Mouse (Mus musculus) MEL (cell line): ENCODE results near the gene Spdye4a.

Source experiments
- CHD2 ChIP-seq: IDR thresholded peaks from 2 replicates; pipeline ENCODE4 v1.6.1; 2011; ENCODE audit warnings: low read length, improper control_type of control experiment
- CTCF ChIP-seq, 3 experiments: IDR thresholded peaks in 2 of 3; conservative IDR thresholded peaks in 1 of 3; 2 replicates each; pipeline ENCODE4 v1.5.1; 2011 to 2012; ENCODE audit warnings: low read length in 3 of 3, low read depth in 2 of 3, mild to moderate bottlenecking in 2 of 3, improper control_type of control experiment in 1 of 3, inconsistent platforms in 1 of 3, mixed read lengths in 1 of 3, moderate library complexity in 1 of 3; ENCODE audit not compliant: control insufficient read depth in 1 of 3, insufficient read depth in 1 of 3, poor library complexity in 1 of 3, severe bottlenecking in 1 of 3
- E2F4 ChIP-seq: IDR thresholded peaks from 2 replicates; pipeline ENCODE4 v1.6.1; 2011; ENCODE audit warnings: low read depth, low read length, improper control_type of control experiment, borderline replicate concordance
- EP300 ChIP-seq, 2 experiments: IDR thresholded peaks; 2 replicates each; pipeline ENCODE4 v1.6.1; 2011; ENCODE audit warnings: improper control_type of control experiment in 2 of 2, low read length in 2 of 2, low read depth in 1 of 2, mild to moderate bottlenecking in 1 of 2
- GABPA ChIP-seq: IDR thresholded peaks from 2 replicates; pipeline ENCODE4 v1.6.1; 2012; ENCODE audit warnings: low read depth, mild to moderate bottlenecking, inconsistent platforms, low read length, improper control_type of control experiment, moderate library complexity
- POLR2A ChIP-seq, 2 experiments: IDR thresholded peaks; 2 replicates each; pipeline ENCODE4 v1.6.1; 2011 to 2012; ENCODE audit warnings: low read length in 2 of 2, mild to moderate bottlenecking in 2 of 2, control low read depth in 1 of 2, improper control_type of control experiment in 1 of 2, low read depth in 1 of 2, moderate library complexity in 1 of 2; ENCODE audit not compliant: control insufficient read depth in 1 of 2, insufficient read depth in 1 of 2, poor library complexity in 1 of 2
- POLR2AphosphoS5 ChIP-seq: IDR thresholded peaks from 2 replicates; pipeline ENCODE4 v1.6.1; 2012; ENCODE audit warnings: low read depth, borderline replicate concordance, mild to moderate bottlenecking, inconsistent platforms, low read length, moderate library complexity, mixed read lengths
- SIN3A ChIP-seq: IDR thresholded peaks from 2 replicates; pipeline ENCODE4 v1.6.1; 2012; ENCODE audit warnings: low read length, improper control_type of control experiment, inconsistent platforms
- SMC3 ChIP-seq: IDR thresholded peaks from 2 replicates; pipeline ENCODE4 v1.6.1; 2011; ENCODE audit warnings: low read depth, low read length, improper control_type of control experiment
- TCF12 ChIP-seq: IDR thresholded peaks from 2 replicates; pipeline ENCODE4 v1.6.1; 2014; ENCODE audit warnings: low read depth, mild to moderate bottlenecking, inconsistent platforms, low read length, improper control_type of control experiment, moderate library complexity
- USF1 ChIP-seq: IDR thresholded peaks from 2 replicates; pipeline ENCODE4 v1.6.1; 2014; ENCODE audit warnings: low read depth, mild to moderate bottlenecking, inconsistent platforms, low read length, improper control_type of control experiment, moderate library complexity
- ZKSCAN1 ChIP-seq: IDR thresholded peaks from 2 replicates; pipeline ENCODE4 v1.6.1; 2012; ENCODE audit warnings: low read depth, mild to moderate bottlenecking, inconsistent platforms, low read length, improper control_type of control experiment, moderate library complexity

- TF ChIP-seq USF1 (no peak), CTCF (IDR thresholded peaks at IDR 0.05 in 2 of 3, conservative IDR thresholded peaks at IDR 0.05 in 1 of 3; ENCODE audit: control insufficient read depth in 1 of 3, insufficient read depth in 1 of 3, low read depth in 2 of 3, low read length in 3 of 3, poor library complexity in 1 of 3, severe bottlenecking in 1 of 3) (no peak), POLR2A (IDR thresholded peaks at IDR 0.05; ENCODE audit: control insufficient read depth in 1 of 2, insufficient read depth in 1 of 2, low read depth in 1 of 2, low read length in 2 of 2, poor library complexity in 1 of 2) (no peak), SIN3A (no peak), E2F4 (no peak), TCF12 (no peak), SMC3 (no peak), ZKSCAN1 (no peak), GABPA (no peak), CHD2 (no peak), POLR2AphosphoS5 (no peak), EP300 (IDR thresholded peaks at IDR 0.05; ENCODE audit: low read depth in 1 of 2, low read length in 2 of 2) (no peak)
Observed at GRCm38 (mm10) chr5:143252791-143253185, 26.1 kb upstream of the Spdye4a start.
